Mouse (Mus musculus): ENCODE data around the gene Pcca. TPM values are rescaled to one million over a fixed set of nuclear protein-coding genes. Genes with fewer than 3 reads are reported as not detected.
"Not testable (repeated sequence)": the region's sequence is repeated elsewhere in the genome, so short reads cannot be mapped to it uniquely, and the experiment has no call there.

Gene Pcca
- polyA plus RNA-seq, 1 experiment from 2014 or later, result 31.5 TPM

- H3K9ac ChIP-seq (ENCODE audit: low read length), result no peak overlapping the region
- no peak overlapping the region for H3K4me3 ChIP-seq (ENCODE audit: low read length)
- no peak for ATAC-seq (replicated peaks; ENCODE audit: extremely low read depth, insufficient read depth, low FRiP score)
- no peak overlapping the region for H3K4me2 ChIP-seq (ENCODE audit: low read depth, low read length)
- 56% methylated on average over 1 of the region's 1 CpGs for WGBS
- no peaks in the 10 kb centered on the region for H3K36me3 ChIP-seq (ENCODE audit: control insufficient read depth, insufficient read depth)
- H3K9me3 ChIP-seq (replicated peaks; ENCODE audit: control insufficient read depth, low read length), result peaks cover 2% of the 10 kb centered on the region; the same call in 1 of the 2 replicates
- no peak overlapping the region for H3K27ac ChIP-seq (ENCODE audit: low read length)
- no peaks in the 10 kb centered on the region for H3K27me3 ChIP-seq (ENCODE audit: control insufficient read depth, insufficient read depth, low read length)
- peaks cover 8% of the 10 kb centered on the region for H3K4me1 ChIP-seq (ENCODE audit: control insufficient read depth, insufficient read depth, low read length)
Observed at GRCm38 (mm10) chr14:122548905-122549304, 14.8 kb downstream of the Pcca start.

GRCm38 (mm10) chr14:122552761-122553445 lies 18.8 kb downstream of the Pcca start:
- H3K4me3 ChIP-seq (ENCODE audit: low read length), result no peak overlapping the region
- H3K4me2 ChIP-seq (ENCODE audit: low read depth, low read length), result no peak overlapping the region
- ATAC-seq (replicated peaks; ENCODE audit: extremely low read depth, insufficient read depth, low FRiP score), result no peak
- H3K27me3 ChIP-seq (ENCODE audit: control insufficient read depth, insufficient read depth, low read length), result no peaks in the 10 kb centered on the region
- H3K9me3 ChIP-seq (replicated peaks; ENCODE audit: control insufficient read depth, low read length), result peaks cover 2% of the 10 kb centered on the region; the same call in 1 of the 2 replicates
- H3K4me1 ChIP-seq (ENCODE audit: control insufficient read depth, insufficient read depth, low read length), result peaks cover 5% of the 10 kb centered on the region; the same call in 1 of the 2 replicates
- H3K9ac ChIP-seq (ENCODE audit: low read length), result no peak overlapping the region
- no peak overlapping the region for H3K27ac ChIP-seq (ENCODE audit: low read length)
- WGBS, result 63% methylated on average over 7 of the region's 7 CpGs
- H3K36me3 ChIP-seq (ENCODE audit: control insufficient read depth, insufficient read depth), result no peaks in the 10 kb centered on the region

GRCm38 (mm10) chr14:122557353-122557752 lies 23.2 kb downstream of the Pcca start:
- H3K4me3 ChIP-seq (ENCODE audit: low read length), result no peak overlapping the region
- H3K27ac ChIP-seq (ENCODE audit: low read length), result no peak overlapping the region
- H3K27me3 ChIP-seq (ENCODE audit: control insufficient read depth, insufficient read depth, low read length), result no peaks in the 10 kb centered on the region
- no peak overlapping the region for H3K9ac ChIP-seq (ENCODE audit: low read length)
- H3K4me1 ChIP-seq (ENCODE audit: control insufficient read depth, insufficient read depth, low read length), result peaks cover 5% of the 10 kb centered on the region; the same call in 1 of the 2 replicates
- H3K36me3 ChIP-seq (ENCODE audit: control insufficient read depth, insufficient read depth), result no peaks in the 10 kb centered on the region
- no peaks in the 10 kb centered on the region for H3K9me3 ChIP-seq (replicated peaks; ENCODE audit: control insufficient read depth, low read length)
- no peak overlapping the region for H3K4me2 ChIP-seq (ENCODE audit: low read depth, low read length)
- no peak for ATAC-seq (replicated peaks; ENCODE audit: extremely low read depth, insufficient read depth, low FRiP score)
- WGBS, result 81% methylated on average over 9 of the region's 9 CpGs

- not testable (repeated sequence) for ATAC-seq (replicated peaks; ENCODE audit: extremely low read depth, insufficient read depth, low FRiP score); H3K4me3 ChIP-seq (ENCODE audit: low read length)
- 79% methylated on average over 1 of the region's 1 CpGs for WGBS
Observed at GRCm38 (mm10) chr14:122560893-122561452, 26.8 kb downstream of the Pcca start.

GRCm38 (mm10) chr14:122570862-122571261 lies 36.7 kb downstream of the Pcca start:
- H3K27ac ChIP-seq (ENCODE audit: low read length), result no peak overlapping the region
- H3K36me3 ChIP-seq (ENCODE audit: control insufficient read depth, insufficient read depth), result no peaks in the 10 kb centered on the region
- 89% methylated on average over 9 of the region's 9 CpGs for WGBS
- no peaks in the 10 kb centered on the region for H3K27me3 ChIP-seq (ENCODE audit: control insufficient read depth, insufficient read depth, low read length)
- no peak for ATAC-seq (replicated peaks; ENCODE audit: extremely low read depth, insufficient read depth, low FRiP score)
- H3K9ac ChIP-seq (ENCODE audit: low read length), result no peak overlapping the region
- no peaks in the 10 kb centered on the region for H3K9me3 ChIP-seq (replicated peaks; ENCODE audit: control insufficient read depth, low read length)
- H3K4me3 ChIP-seq (ENCODE audit: low read length), result no peak overlapping the region
- no peak overlapping the region for H3K4me2 ChIP-seq (ENCODE audit: low read depth, low read length)
- no peaks in the 10 kb centered on the region for H3K4me1 ChIP-seq (ENCODE audit: control insufficient read depth, insufficient read depth, low read length)

More at GRCm38 (mm10) chr14:122560893-122561452, 26.8 kb downstream of the Pcca start:
- H3K27me3 ChIP-seq (ENCODE audit: control insufficient read depth, insufficient read depth, low read length); H3K9me3 ChIP-seq (replicated peaks; ENCODE audit: control insufficient read depth, low read length); H3K4me1 ChIP-seq (ENCODE audit: control insufficient read depth, insufficient read depth, low read length); H3K9ac ChIP-seq (ENCODE audit: low read length); H3K27ac ChIP-seq (ENCODE audit: low read length); H3K36me3 ChIP-seq (ENCODE audit: control insufficient read depth, insufficient read depth); H3K4me2 ChIP-seq (ENCODE audit: low read depth, low read length): not testable (repeated sequence)

- Histone ChIP-seq H3K4me1 (ENCODE audit: control insufficient read depth, insufficient read depth, low read length) (no peaks in the 10 kb centered on the region), H3K9ac (ENCODE audit: low read length) (no peak overlapping the region), H3K36me3 (ENCODE audit: control insufficient read depth, insufficient read depth) (no peaks in the 10 kb centered on the region), H3K4me2 (ENCODE audit: low read depth, low read length) (no peak overlapping the region), H3K4me3 (ENCODE audit: low read length) (no peak overlapping the region), H3K9me3 (replicated peaks; ENCODE audit: control insufficient read depth, low read length) (peaks cover 4% of the 10 kb centered on the region; the same call in 1 of the 2 replicates), H3K27me3 (ENCODE audit: control insufficient read depth, insufficient read depth, low read length) (no peaks in the 10 kb centered on the region), H3K27ac (ENCODE audit: low read length) (no peak overlapping the region)
- 83% methylated on average over 7 of the region's 7 CpGs for WGBS
- no peak for ATAC-seq (replicated peaks; ENCODE audit: extremely low read depth, insufficient read depth, low FRiP score)
Observed at GRCm38 (mm10) chr14:122574064-122574751, 40.1 kb downstream of the Pcca start.

GRCm38 (mm10) chr14:122577816-122578215 lies 43.7 kb downstream of the Pcca start:
- no peak overlapping the region for H3K9ac ChIP-seq (ENCODE audit: low read length)
- H3K36me3 ChIP-seq (ENCODE audit: control insufficient read depth, insufficient read depth), result no peaks in the 10 kb centered on the region
- no peak overlapping the region for H3K4me2 ChIP-seq (ENCODE audit: low read depth, low read length)
- peaks cover 4% of the 10 kb centered on the region; the same call in 1 of the 2 replicates for H3K9me3 ChIP-seq (replicated peaks; ENCODE audit: control insufficient read depth, low read length)
- H3K27me3 ChIP-seq (ENCODE audit: control insufficient read depth, insufficient read depth, low read length), result no peaks in the 10 kb centered on the region
- no peak overlapping the region for H3K27ac ChIP-seq (ENCODE audit: low read length)
- 83% methylated on average over 4 of the region's 4 CpGs for WGBS
- H3K4me3 ChIP-seq (ENCODE audit: low read length), result no peak overlapping the region
- no peaks in the 10 kb centered on the region for H3K4me1 ChIP-seq (ENCODE audit: control insufficient read depth, insufficient read depth, low read length)
- ATAC-seq (replicated peaks; ENCODE audit: extremely low read depth, insufficient read depth, low FRiP score), result no peak

- Histone ChIP-seq H3K4me1 (ENCODE audit: control insufficient read depth, insufficient read depth, low read length) (no peaks in the 10 kb centered on the region), H3K36me3 (ENCODE audit: control insufficient read depth, insufficient read depth) (no peaks in the 10 kb centered on the region), H3K27ac (ENCODE audit: low read length) (no peak overlapping the region), H3K27me3 (ENCODE audit: control insufficient read depth, insufficient read depth, low read length) (no peaks in the 10 kb centered on the region), H3K4me2 (ENCODE audit: low read depth, low read length) (no peak overlapping the region), H3K4me3 (ENCODE audit: low read length) (no peak overlapping the region), H3K9me3 (replicated peaks; ENCODE audit: control insufficient read depth, low read length) (peaks cover 4% of the 10 kb centered on the region; the same call in 1 of the 2 replicates), H3K9ac (ENCODE audit: low read length) (no peak overlapping the region)
- ATAC-seq (replicated peaks; ENCODE audit: extremely low read depth, insufficient read depth, low FRiP score), result no peak
- WGBS, result 91% methylated on average over 4 of the region's 4 CpGs
Observed at GRCm38 (mm10) chr14:122582057-122582456, 47.9 kb downstream of the Pcca start.

Data from heart, embryonic 16.5 days (tissue).